Mouse (Mus musculus): Measurements from ENCODE around the gene Snrpa1.

Gene Snrpa1

DNA sequence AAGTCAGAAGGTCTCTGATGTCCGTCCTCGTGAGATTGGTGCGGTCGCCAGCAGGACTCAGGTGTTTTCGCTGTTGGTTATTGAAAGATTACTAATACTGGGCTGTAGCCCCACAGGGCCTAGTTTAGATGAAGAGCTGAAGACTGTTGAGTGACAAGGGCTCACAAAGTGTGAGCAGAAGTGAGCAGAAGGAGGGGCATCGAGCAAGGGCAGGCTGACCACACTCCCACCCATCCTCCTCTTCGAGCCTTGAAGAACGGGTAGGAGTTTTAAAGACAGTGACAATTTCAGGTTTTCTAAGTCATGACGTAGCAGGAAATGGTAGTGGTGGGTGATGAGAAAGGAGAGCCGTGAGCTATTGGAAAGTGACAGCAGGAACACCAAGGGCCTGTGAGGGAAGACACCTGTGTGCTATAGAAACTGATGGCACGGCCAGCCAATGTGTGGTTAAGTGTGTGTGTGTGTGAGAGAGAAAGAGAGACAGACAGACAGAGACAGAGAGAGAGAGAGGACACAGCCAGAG is 57.1 kb downstream of the Snrpa1 start:
- DNase-seq, result no peak

DNA sequence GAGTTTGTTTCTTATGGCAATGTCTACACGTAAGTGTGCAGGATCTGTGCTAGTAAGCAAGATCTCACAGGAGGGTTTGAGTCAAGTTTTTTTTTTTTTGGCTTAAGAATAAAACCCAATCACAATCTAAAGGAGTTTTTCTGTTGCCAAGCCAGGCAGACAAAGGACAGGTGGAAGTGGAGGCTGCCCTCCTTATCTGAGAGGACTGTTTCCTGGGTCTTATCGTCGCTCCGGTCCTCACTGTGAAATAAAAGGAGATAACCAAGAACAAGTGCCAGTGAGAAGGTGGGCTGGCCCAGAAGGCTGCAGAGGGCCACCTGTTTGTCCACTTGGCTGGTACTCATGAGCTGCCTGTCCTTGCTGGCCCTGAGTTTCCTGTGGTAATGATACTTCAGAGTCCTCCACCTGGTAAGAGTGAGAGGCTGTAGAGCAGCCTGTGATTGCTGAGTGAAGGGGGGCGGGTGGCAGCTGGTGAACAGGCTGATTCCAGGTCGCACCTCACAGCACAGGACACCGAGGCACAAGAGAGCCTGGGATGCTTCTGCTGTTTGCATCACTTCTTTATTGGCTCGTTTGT is 58.2 kb downstream of the Snrpa1 start:
- DNase-seq, result no peak

DNA sequence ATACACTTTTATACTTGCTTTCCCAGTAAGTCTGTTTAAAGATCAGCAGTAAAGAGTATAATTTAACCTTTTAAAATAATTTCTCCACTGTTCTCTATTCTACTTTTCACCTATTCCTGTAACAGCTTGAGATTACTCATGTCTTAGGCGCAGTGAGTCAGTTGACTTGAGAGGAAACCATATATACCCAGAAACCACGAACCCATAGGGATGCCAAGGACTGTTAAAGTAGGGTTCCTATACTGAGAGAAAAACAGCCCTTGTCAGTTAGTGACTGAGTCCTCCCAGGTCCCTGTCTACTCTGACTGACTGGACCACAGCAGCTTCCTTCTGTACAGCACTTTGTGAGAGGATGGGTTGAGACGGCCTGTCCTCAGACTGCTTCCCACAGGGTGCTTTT is 59.2 kb downstream of the Snrpa1 start:
- no peak for DNase-seq

DNA sequence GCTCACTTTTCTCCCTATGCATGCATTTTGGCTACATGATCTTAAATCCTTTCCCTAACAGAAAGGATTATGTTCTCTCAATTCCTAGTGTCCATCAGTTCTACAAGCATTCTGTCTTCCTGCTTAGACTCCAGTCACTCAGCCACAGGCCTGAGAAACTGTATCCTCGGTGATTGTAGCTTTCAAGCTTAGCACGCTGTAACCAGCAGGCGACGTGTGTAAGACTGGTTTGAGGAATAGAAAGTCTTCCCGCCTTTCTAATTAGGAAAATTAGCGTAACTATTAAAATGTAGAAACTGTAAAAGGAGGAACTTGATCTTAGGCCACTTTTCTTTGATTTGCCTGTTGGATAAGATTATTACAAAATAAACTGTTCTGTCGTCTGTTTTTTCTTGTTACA is 60.0 kb downstream of the Snrpa1 start:
- DNase-seq, result no peak

DNA sequence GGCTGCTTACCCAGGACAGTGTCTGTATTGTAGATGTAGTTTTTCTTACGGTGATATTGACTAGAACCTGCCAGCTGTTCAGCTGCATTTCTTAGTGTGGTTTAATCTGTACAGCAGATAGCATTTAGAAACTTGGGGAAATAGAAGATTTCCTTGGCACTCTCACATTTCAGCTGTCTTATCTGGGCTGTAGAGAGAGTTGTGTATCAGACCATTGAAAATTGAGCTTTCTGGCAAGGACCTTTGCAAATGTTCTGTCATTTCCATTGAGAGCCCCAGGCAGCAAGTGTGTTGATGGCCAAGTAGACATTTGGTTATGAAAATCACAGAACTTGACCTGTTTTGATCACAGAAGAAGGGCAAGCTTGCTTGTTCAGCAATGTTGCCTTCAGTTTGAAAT is 61.3 kb downstream of the Snrpa1 start:
- DNase-seq, result no peak

DNA sequence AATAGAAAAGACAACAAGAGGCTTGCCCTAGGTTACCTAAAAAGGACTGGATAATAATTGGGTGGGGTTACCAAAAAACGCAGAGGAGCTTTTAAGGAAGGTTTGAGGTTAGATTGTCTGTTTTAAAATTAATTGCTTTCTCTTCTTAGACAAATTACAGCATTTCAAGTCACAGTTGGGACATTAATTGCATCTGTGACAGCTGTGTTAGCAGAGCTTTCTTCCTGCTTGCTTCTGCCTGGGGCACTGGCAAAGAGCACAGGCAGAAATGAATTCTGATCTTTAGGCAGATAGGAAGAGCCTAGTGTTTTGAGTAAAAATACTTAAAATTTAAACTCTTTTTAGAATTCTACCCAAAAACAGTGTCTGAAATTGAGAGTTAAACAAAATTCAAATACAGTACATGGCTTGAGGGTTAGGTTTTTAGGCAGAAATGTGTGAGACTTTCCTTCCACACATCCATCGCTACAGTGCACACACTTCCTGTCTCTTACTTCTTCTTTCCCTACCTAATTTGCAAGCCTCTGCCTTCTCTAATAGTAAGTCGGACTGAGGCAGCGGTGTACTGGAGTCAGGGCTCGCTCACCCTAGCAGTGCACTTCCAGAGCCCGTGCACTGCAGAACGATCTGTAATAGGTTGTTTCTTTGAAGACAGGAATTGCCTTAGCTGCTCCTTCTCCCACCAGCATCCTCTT is 62.0 kb downstream of the Snrpa1 start:
- DNase-seq, result no peak
